Mouse (Mus musculus): ENCODE data around the gene Dock4. TPM values are rescaled to one million over a fixed set of nuclear protein-coding genes. Genes with fewer than 3 reads are reported as not detected.

Dock4 gene
- polyA plus RNA-seq, 1 experiment, result 2.6 TPM

GRCm38 (mm10) chr12:40427606-40428005 is 18.1 kb upstream of the Dock4 start:
- Histone ChIP-seq H3K4me1 (ENCODE audit: control insufficient read depth, insufficient read depth, low read length) (no peaks in the 10 kb centered on the region; the same call in 1 of the 2 replicates), H3K4me3 (replicated peaks; ENCODE audit: control insufficient read depth, low read depth, low read length) (no peak overlapping the region), H3K27ac (ENCODE audit: control insufficient read depth, insufficient read depth, low read depth, low read length, poor library complexity) (no peak overlapping the region)
- 68% methylated on average over 10 of the region's 10 CpGs for WGBS
- TF ChIP-seq POLR2A (IDR thresholded peaks at IDR 0.05; ENCODE audit: borderline replicate concordance, control insufficient read depth, low read depth, low read length) (no peak), CTCF (IDR thresholded peaks at IDR 0.05; ENCODE audit: control insufficient read depth, insufficient read depth, low read length) (no peak)

GRCm38 (mm10) chr12:40429976-40430375 is 15.8 kb upstream of the Dock4 start:
- 77% methylated on average over 3 of the region's 3 CpGs for WGBS
- Histone ChIP-seq H3K4me1 (ENCODE audit: control insufficient read depth, insufficient read depth, low read length) (no peaks in the 10 kb centered on the region; the same call in 1 of the 2 replicates), H3K4me3 (replicated peaks; ENCODE audit: control insufficient read depth, low read depth, low read length) (no peak overlapping the region), H3K27ac (ENCODE audit: control insufficient read depth, insufficient read depth, low read depth, low read length, poor library complexity) (no peak overlapping the region)
- TF ChIP-seq POLR2A (IDR thresholded peaks at IDR 0.05; ENCODE audit: borderline replicate concordance, control insufficient read depth, low read depth, low read length), result no peak
- TF ChIP-seq CTCF (IDR thresholded peaks at IDR 0.05; ENCODE audit: control insufficient read depth, insufficient read depth, low read length), result no peak

- TF ChIP-seq CTCF (IDR thresholded peaks at IDR 0.05; ENCODE audit: control insufficient read depth, insufficient read depth, low read length) (no peak), POLR2A (IDR thresholded peaks at IDR 0.05; ENCODE audit: borderline replicate concordance, control insufficient read depth, low read depth, low read length) (no peak)
- 86% methylated on average over 5 of the region's 5 CpGs for WGBS
- Histone ChIP-seq H3K4me3 (replicated peaks; ENCODE audit: control insufficient read depth, low read depth, low read length) (no peak overlapping the region), H3K27ac (ENCODE audit: control insufficient read depth, insufficient read depth, low read depth, low read length, poor library complexity) (no peak overlapping the region), H3K4me1 (ENCODE audit: control insufficient read depth, insufficient read depth, low read length) (no peaks in the 10 kb centered on the region; the same call in 1 of the 2 replicates)
Observed at GRCm38 (mm10) chr12:40431075-40431474, 14.7 kb upstream of the Dock4 start.

- no peaks in the 10 kb centered on the region for H3K4me1 ChIP-seq (ENCODE audit: control insufficient read depth, insufficient read depth, low read length)
- H3K4me3 ChIP-seq (replicated peaks; ENCODE audit: control insufficient read depth, low read depth, low read length), result no peak overlapping the region
- WGBS, result 65% methylated on average over 3 of the region's 3 CpGs
- H3K27ac ChIP-seq (ENCODE audit: control insufficient read depth, insufficient read depth, low read depth, low read length, poor library complexity), result no peak overlapping the region
- TF ChIP-seq POLR2A (IDR thresholded peaks at IDR 0.05; ENCODE audit: borderline replicate concordance, control insufficient read depth, low read depth, low read length), result no peak
- TF ChIP-seq CTCF (IDR thresholded peaks at IDR 0.05; ENCODE audit: control insufficient read depth, insufficient read depth, low read length), result no peak
Observed at GRCm38 (mm10) chr12:40434101-40434500, 11.7 kb upstream of the Dock4 start.

GRCm38 (mm10) chr12:40438049-40438448 is 7.7 kb upstream of the Dock4 start:
- TF ChIP-seq POLR2A (IDR thresholded peaks at IDR 0.05; ENCODE audit: borderline replicate concordance, control insufficient read depth, low read depth, low read length), result no peak
- TF ChIP-seq CTCF (IDR thresholded peaks at IDR 0.05; ENCODE audit: control insufficient read depth, insufficient read depth, low read length), result no peak
- 89% methylated on average over 2 of the region's 2 CpGs for WGBS
- Histone ChIP-seq H3K4me1 (ENCODE audit: control insufficient read depth, insufficient read depth, low read length) (no peaks in the 10 kb centered on the region), H3K27ac (ENCODE audit: control insufficient read depth, insufficient read depth, low read depth, low read length, poor library complexity) (no peak overlapping the region), H3K4me3 (replicated peaks; ENCODE audit: control insufficient read depth, low read depth, low read length) (no peak overlapping the region)

- TF ChIP-seq POLR2A (IDR thresholded peaks at IDR 0.05; ENCODE audit: borderline replicate concordance, control insufficient read depth, low read depth, low read length), result no peak
- no peak for TF ChIP-seq CTCF (IDR thresholded peaks at IDR 0.05; ENCODE audit: control insufficient read depth, insufficient read depth, low read length)
- under 1% methylated on average over 16 of the region's 16 CpGs for WGBS
- H3K4me3 ChIP-seq (replicated peaks; ENCODE audit: control insufficient read depth, low read depth, low read length), result peak overlapping the region; percentile 88
- H3K4me1 ChIP-seq (ENCODE audit: control insufficient read depth, insufficient read depth, low read length), result no peaks in the 10 kb centered on the region
- no peak overlapping the region for H3K27ac ChIP-seq (ENCODE audit: control insufficient read depth, insufficient read depth, low read depth, low read length, poor library complexity)
Observed at GRCm38 (mm10) chr12:40445206-40445605, 546 bp upstream of the Dock4 start.

- Histone ChIP-seq H3K27ac (ENCODE audit: control insufficient read depth, insufficient read depth, low read depth, low read length, poor library complexity) (peak overlapping the region; percentile 45; the same call in 1 of the 2 replicates), H3K4me1 (ENCODE audit: control insufficient read depth, insufficient read depth, low read length) (no peaks in the 10 kb centered on the region), H3K4me3 (replicated peaks; ENCODE audit: control insufficient read depth, low read depth, low read length) (peak overlapping the region; percentile 88)
- WGBS, result under 1% methylated on average over 44 of the region's 44 CpGs
- TF ChIP-seq CTCF (IDR thresholded peaks at IDR 0.05; ENCODE audit: control insufficient read depth, insufficient read depth, low read length) (no peak), POLR2A (IDR thresholded peaks at IDR 0.05; ENCODE audit: borderline replicate concordance, control insufficient read depth, low read depth, low read length) (no peak)
Observed at GRCm38 (mm10) chr12:40446450-40447381, 964 bp downstream of the Dock4 start.

GRCm38 (mm10) chr12:40447561-40448355 is 2.0 kb downstream of the Dock4 start:
- H3K4me3 ChIP-seq (replicated peaks; ENCODE audit: control insufficient read depth, low read depth, low read length), result no peak overlapping the region
- WGBS, result 16% methylated on average over 10 of the region's 10 CpGs
- TF ChIP-seq POLR2A (IDR thresholded peaks at IDR 0.05; ENCODE audit: borderline replicate concordance, control insufficient read depth, low read depth, low read length), result no peak
- no peak for TF ChIP-seq CTCF (IDR thresholded peaks at IDR 0.05; ENCODE audit: control insufficient read depth, insufficient read depth, low read length)
- no peaks in the 10 kb centered on the region for H3K4me1 ChIP-seq (ENCODE audit: control insufficient read depth, insufficient read depth, low read length)
- no peak overlapping the region for H3K27ac ChIP-seq (ENCODE audit: control insufficient read depth, insufficient read depth, low read depth, low read length, poor library complexity)

Data from bone marrow, adult 2 months (tissue).